Mouse (Mus musculus) thymus, adult 2 months (tissue): ENCODE measurements around the gene Rfx8.

Source experiments
- CTCF ChIP-seq: fragments of 200-500 bp; IDR thresholded peaks from 2 replicates; pipeline ENCODE4 v1.5.1; 2012; ENCODE audit warnings: mild to moderate bottlenecking, control low read depth, low read length, moderate library complexity, borderline replicate concordance; ENCODE audit not compliant: control insufficient read depth, poor library complexity, insufficient read depth; ENCODE audit errors: extremely low read depth
- POLR2A ChIP-seq: fragments of 200-500 bp; IDR thresholded peaks from 2 replicates; pipeline ENCODE4 v1.6.1; 2012; ENCODE audit warnings: mild to moderate bottlenecking, low read length, control low read depth, moderate library complexity; ENCODE audit not compliant: control insufficient read depth, poor library complexity, insufficient read depth; ENCODE audit errors: extremely low read depth

DNA sequence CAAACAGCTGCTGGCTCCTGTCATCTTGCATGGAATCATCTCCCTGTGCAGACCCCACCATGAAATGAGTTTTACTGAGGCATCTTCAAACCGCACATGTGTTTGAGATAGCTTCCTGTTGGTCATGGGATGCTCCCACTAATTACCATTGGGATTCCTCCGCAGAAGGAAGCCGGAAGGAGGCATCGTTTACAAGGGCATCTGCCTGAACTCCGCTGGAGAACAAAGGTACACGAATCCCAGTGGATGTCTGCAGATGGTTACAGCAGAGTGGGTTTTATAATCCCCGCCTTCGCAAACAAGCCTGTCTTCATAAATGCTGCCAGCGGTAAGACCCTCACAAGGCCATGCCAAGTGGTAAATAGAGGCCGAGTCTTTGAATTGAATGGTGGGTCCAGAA lies 11.3 kb upstream of the Rfx8 start:
- no peak for TF ChIP-seq CTCF
- no peak for TF ChIP-seq POLR2A
